Mouse (Mus musculus) bone marrow, adult 2 months (tissue): ENCODE measurements around the gene Lhx1. TPM values are rescaled to one million over a fixed set of nuclear protein-coding genes. Genes with fewer than 3 reads are reported as not detected.

ENCODE experiments used
- H3K27ac ChIP-seq: fragments of 200-500 bp; 2 replicates; pipeline ENCODE4 v1.5.1; 2012; ENCODE audit warnings: low read depth, mild to moderate bottlenecking, control low read depth, inconsistent platforms, low read length; ENCODE audit not compliant: control insufficient read depth, poor library complexity, insufficient read depth
- H3K4me1 ChIP-seq: fragments of 200-500 bp; 2 replicates; pipeline ENCODE4 v1.6.1; 2011; ENCODE audit warnings: low read length; ENCODE audit not compliant: control insufficient read depth, insufficient read depth
- H3K4me3 ChIP-seq: fragments of 200-500 bp; replicated peaks from 2 replicates; pipeline ENCODE3; 2011; ENCODE audit warnings: mild to moderate bottlenecking, low read depth, low read length, control low read depth; ENCODE audit not compliant: control insufficient read depth
- CTCF ChIP-seq: fragments of 200-500 bp; IDR thresholded peaks from 2 replicates; pipeline ENCODE4 v1.5.1; 2011; ENCODE audit warnings: low read length, control low read depth; ENCODE audit not compliant: control insufficient read depth, insufficient read depth
- POLR2A ChIP-seq: fragments of 200-500 bp; IDR thresholded peaks from 2 replicates; pipeline ENCODE4 v1.6.1; 2011; ENCODE audit warnings: low read depth, mild to moderate bottlenecking, control low read depth, low read length, borderline replicate concordance; ENCODE audit not compliant: control insufficient read depth
- WGBS: fragments of 180-500 bp; shearing (Covaris S2); methylation state at CpG from one replicate; pipeline ENCODE4 v1.1.7; 2018; 5-methylcytosine and 5-hydroxymethylcytosine counted together
- polyA plus RNA-seq: library from polyadenylated mRNA; stranded (reverse); fragments of >200 nt; gene quantifications from 2 replicates; pipeline ENCODE4 v1.2.4, GENCODE M21; 2011; ENCODE audit warnings: low replicate concordance; ENCODE audit not compliant: missing spikeins, insufficient read depth, insufficient read length

Gene Lhx1
- polyA plus RNA-seq, 1 experiment, result not detected

DNA sequence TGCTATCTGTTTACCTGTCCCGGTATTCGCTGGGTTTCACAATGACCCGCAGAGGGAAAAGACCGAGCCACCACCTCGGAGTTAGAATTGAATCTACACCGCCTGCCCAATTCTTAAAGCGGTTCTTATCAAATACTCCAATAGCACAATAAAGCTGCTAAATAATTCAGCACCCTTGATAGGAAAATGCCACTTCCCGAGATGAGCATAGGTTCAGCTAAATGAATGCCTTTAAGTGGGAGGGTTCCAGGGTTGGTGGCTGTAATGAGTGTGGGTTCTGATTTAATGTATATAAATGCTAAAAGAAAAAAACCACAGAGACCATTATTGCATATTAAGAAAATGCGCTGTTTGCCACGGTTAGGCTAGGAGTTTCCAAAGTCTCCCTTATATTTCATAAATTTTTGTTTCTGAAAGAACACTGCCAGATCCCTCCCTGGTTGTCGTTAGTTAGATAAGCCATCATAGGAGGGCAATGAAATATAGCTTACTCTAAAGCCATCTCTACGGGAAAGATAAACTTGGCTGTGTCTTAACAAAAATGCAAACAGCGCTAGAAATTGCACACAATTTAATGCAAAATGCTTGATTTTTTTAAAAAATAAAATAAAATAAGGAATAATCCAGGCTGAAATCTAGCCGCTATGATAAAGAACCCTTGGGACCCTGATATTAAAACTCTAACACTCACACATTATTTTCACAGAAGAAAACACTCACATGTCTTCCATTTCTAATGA, 8.7 kb downstream of the Lhx1 start:
- Histone ChIP-seq H3K4me3 (no peak overlapping the region), H3K27ac (no peak overlapping the region), H3K4me1 (no peaks in the 10 kb centered on the region)
- 17% methylated on average over 14 of the region's 14 CpGs for WGBS
- TF ChIP-seq POLR2A, result no peak
- no peak for TF ChIP-seq CTCF

DNA sequence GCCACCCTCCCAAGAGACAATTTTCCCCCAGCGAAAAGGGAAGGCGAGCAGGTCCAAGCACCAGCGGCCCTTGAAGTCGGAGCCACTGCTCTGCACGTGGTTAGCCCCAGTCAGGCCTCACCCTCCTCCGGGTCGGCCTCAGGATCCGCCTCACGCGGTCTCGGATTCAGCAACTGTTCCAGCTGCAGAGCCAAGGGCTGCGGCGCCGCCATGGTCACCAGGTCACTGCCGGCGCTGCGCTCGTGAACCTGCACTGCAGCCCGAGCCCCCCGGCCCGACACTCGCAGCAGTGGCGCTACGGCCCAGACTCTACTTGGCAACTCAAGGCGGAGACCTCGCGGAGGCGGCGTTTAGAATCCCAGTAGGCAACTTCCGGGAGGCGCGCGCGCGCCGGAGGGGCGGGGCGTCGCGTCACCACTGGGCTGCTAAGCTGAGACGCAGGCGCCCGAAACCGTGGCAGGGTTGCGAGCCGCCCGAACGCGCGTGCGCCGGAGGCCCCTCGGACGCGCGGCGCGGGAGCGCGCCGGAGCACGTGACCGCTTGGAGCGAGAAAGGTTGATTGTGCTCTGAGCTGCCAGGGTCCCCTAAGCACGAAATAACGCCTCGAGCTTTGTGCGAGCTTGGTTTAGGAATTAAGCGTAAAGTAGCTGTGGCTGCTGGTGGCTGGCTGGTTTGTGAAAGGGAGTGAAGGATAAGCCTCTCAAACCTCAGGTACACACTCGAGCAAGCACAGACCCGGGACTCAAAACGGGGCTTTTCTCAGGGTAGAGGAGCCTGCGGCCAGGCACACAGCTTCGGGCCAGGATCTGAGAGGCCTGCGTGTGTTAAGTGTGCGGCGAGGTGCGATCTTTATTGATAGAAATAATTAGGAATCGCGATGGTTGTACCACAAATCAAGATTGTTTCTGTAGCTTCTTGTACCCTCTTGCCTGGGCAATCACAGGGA, 11.9 kb downstream of the Lhx1 start, which contains the start of gene Aatf:
Gene Aatf, minus strand, starts transcription at position 352 of the 946 bp plus-strand sequence.
- WGBS, result under 1% methylated on average over 79 of the region's 80 CpGs
- Histone ChIP-seq H3K4me3 (peak within 1 kb of the TSS; percentile 90), H3K4me1 (no peaks in the 10 kb centered on the region), H3K27ac (peak within 1 kb of the TSS; percentile 75)
- 0 out of 2 replicates have a peak, but pooled peaks have one; percentile 5 for TF ChIP-seq CTCF
- TF ChIP-seq POLR2A, result peak; percentile 61; the same call in 1 of the 2 replicates

DNA sequence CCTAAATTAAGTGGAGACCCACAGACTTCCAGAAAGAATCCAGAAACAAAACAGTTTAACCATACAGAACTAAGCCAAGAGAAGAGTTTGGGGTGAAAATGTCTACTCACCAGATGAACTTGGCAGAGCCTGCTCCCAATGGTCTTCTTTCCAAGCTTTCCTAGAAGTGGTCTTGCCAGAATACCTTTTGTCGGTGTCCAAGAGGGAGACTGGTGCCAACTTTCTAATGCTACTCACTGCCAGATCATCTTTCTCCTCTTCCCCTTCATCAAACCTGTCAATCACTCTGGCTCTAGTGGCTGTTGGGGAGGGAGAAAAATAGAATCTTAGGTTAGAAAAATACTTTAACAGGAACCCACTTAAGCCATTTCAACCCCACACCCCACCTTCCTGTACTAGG, 13.3 kb downstream of the Lhx1 start:
- Histone ChIP-seq H3K4me1 (no peaks in the 10 kb centered on the region), H3K4me3 (no peak overlapping the region)
- 90% methylated on average over 1 of the region's 1 CpGs for WGBS

DNA sequence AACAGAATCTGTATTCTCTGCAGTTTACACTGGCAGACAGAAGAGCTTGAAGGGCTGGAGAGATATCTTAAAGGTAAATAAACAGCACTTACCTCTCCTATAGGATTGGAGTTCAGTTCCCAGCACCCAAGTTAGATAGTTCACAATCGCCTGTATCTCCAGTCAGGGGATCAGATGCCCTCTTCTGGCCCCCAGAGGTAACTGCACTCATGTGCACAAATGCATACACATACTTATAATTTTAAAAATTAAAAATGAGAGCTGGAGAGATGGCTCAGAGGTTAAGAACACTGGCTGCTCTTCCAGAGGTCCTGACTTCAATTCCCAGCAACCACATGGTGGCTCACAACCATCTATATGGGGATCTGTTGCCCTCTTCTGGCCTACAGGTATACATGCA, 21.0 kb downstream of the Lhx1 start:
- Histone ChIP-seq H3K4me1 (no peaks in the 10 kb centered on the region), H3K27ac (no peak overlapping the region), H3K4me3 (no peak overlapping the region)
- 87% methylated on average over 1 of the region's 1 CpGs for WGBS
- TF ChIP-seq CTCF (no peak), POLR2A (no peak)

More for the DNA sequence above, 13.3 kb downstream of the Lhx1 start:
- H3K27ac ChIP-seq, result no peak overlapping the region
- TF ChIP-seq CTCF, result no peak
- no peak for TF ChIP-seq POLR2A

DNA sequence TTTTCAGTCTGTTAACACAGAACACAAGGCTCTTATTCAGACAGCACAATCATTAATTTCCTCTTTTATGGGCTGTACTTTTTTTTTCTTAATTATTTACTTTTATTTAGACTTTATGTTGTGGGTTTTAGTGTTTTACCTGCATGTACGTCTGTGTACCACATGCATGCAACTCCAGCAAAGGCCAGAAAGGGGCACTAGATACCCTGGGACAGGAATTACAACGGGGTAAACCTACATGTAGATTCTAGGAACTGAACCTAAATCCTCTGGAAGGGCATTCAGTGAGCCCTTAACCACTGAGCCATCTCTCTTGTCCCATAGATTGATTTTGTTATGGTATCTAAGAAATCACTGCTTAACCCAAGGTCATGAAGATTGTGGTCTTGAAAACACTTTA, 27.4 kb downstream of the Lhx1 start:
- Histone ChIP-seq H3K27ac (no peak overlapping the region), H3K4me1 (no peaks in the 10 kb centered on the region), H3K4me3 (no peak overlapping the region)
- 73% methylated on average over 2 of the region's 2 CpGs for WGBS
- no peak for TF ChIP-seq POLR2A
- TF ChIP-seq CTCF, result no peak

DNA sequence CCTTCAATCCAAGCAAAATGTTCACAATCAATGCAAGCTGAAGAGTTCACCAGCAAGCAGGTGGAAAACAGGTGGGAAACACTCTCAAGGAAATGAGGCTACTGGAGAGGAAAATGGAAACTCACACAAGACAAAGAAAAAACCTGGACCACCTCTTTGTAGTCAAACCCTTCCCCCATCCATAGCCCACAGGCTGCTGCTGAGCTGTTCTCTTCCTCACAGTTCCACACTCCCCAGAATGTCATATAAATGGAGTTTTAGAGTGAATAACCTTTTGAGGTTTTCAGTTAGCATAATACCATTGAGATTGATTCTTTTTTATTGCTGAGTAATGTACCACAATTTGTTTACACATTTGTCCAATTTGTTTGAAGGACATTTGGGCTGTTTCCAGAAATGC, 28.4 kb downstream of the Lhx1 start:
- no peak overlapping the region for H3K27ac ChIP-seq
- no peaks in the 10 kb centered on the region for H3K4me1 ChIP-seq
- no peak for TF ChIP-seq CTCF
- TF ChIP-seq POLR2A, result no peak
- H3K4me3 ChIP-seq, result no peak overlapping the region

DNA sequence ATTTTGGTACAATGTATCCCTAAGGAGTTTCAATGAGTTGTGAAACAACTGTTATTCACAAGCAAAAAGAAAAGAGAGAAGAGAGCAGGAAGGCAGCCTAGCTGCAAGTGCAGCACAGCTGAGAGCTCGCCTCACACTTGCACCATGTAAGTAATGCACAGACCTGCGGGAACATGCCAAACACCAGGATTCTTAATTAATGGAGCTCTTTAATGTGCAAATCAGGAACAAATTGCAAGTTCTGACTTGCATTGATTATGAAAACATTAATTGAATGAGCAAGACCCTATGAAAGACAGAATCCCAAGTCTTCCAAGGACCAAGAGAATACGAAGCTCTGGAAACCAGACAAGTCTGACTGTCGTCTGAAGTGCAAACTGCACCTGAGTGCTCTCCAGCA, 29.6 kb downstream of the Lhx1 start:
- Histone ChIP-seq H3K4me3 (no peak overlapping the region), H3K4me1 (no peaks in the 10 kb centered on the region), H3K27ac (no peak overlapping the region)
- no peak for TF ChIP-seq CTCF
- no peak for TF ChIP-seq POLR2A
- WGBS, result 87% methylated on average over 4 of the region's 4 CpGs

DNA sequence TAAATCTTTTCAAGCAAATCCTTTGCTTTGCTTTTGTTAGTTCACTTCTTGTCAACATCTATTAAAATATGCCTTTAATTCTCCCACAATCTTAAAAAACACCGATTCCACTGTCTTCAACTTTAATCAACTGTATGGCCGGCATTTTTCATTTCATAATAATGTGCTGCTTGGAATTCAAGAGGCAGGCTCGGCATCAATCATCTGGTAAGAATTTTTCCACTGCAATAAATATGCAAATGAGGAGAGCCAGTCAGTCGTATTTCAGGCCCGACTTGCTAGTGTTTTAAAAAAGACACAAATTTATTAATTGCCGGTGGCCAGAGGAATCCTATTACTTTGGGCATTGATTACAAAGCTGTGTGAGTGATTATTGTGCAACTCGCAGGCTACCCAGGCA, 43.7 kb downstream of the Lhx1 start:
- WGBS, result 82% methylated on average over 7 of the region's 7 CpGs
- no peaks in the 10 kb centered on the region for H3K4me1 ChIP-seq
- H3K27ac ChIP-seq, result no peak overlapping the region
- no peak for TF ChIP-seq POLR2A
- no peak overlapping the region for H3K4me3 ChIP-seq
